Mouse (Mus musculus) frontal cortex, postnatal 10 days (tissue): ENCODE data around the gene Cwf19l2.
"Not testable (repeated sequence)": the region's sequence is repeated elsewhere in the genome, so short reads cannot be mapped to it uniquely, and the experiment has no call there.

Experiments
- DNase-seq, 2 experiments: peaks; one replicate each; pipeline ENCODE4 v3.0.0; 2022; ENCODE audit warnings: low spot score in 2 of 2, mixed read lengths in 1 of 2

The Cwf19l2 gene

DNA sequence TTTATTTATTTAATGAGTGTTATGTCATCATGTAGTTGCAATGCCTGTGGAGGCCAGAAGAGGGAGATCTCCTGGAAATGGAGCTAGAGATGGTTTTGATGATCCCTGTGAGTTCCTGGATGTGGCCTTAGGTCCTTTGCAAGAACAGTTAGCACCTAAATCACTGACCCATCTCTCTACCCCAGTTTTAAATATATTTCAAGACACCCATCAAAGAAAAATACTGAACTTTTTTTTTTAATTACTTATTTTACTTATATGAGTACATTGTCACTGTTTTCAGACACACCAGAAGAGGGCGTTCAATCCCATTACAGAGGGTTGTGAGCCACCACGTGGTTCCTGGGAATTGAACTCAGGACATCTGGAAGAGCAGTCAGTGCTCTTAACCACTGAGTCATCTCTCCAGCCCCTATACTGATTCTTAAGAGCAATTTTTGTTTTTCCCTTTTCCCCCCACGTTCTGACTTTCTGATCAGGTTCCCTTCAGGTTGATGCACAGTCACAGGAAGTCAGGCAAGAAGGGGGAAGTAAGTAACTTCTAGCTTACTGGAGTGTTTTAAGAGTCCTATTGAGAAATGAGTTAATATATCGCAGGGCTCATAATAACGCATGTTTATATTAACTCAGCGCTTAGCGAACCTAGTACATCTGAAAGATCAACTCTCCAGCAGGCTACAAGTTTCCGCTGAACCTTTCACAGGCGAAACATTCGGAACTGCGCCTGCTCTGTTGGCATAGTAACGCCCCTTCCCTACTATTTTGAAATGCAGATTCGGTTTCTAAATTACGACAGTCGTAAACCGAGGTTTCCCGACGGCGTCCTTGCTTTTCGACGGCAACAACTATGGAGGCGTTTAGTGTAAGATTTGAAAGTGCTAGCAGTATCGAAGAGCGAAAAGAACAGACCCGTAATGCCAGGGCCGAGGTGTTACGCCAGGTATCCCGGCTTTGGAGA is at the start of gene Cwf19l2:
Gene Cwf19l2 (plus strand): TSS at position 342 of the 958 bp plus-strand sequence.
- peak; percentile 75 to 79 for DNase-seq

DNA sequence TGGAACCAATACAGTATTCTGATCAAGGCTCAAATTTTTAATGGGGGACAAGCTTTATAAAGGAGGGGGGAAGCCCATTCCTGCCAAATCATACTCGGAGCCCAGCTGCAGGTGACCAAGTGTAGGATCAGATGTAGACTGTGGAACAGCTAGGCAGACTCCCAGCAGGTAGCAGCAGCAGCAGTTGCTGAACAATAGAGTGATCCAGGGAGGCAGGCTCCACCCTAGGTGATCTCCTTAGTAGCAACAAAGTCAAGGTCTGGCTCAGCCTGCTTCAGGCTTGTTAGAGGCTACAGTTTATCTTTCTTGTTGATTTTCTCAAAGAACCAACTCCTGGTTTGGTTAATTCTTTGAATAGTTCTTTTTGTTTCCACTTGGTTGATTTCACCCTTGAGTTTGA is 27.1 kb upstream of the Cwf19l2 start:
- DNase-seq: not testable (repeated sequence)

DNA sequence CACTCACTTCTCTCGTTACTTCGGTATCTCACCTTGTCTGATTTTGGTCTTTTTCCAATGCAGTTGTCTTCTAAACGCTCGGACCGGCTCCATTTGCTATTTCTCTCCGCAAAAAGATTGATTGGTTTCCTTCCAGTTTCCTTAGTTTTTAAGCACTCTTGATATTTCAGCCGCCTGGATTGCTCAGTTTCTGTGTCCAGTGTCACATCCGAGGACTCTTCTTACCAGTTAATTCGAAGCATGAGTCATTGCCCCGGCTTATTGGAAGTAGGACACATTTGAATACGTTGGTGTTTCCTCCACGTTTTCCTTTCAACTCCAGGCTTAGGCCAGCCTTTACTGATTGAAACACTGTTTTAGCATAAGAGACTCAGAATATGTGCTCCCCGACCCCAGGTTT is 980 bp downstream of the Cwf19l2 start:
- DNase-seq: no peak

DNA sequence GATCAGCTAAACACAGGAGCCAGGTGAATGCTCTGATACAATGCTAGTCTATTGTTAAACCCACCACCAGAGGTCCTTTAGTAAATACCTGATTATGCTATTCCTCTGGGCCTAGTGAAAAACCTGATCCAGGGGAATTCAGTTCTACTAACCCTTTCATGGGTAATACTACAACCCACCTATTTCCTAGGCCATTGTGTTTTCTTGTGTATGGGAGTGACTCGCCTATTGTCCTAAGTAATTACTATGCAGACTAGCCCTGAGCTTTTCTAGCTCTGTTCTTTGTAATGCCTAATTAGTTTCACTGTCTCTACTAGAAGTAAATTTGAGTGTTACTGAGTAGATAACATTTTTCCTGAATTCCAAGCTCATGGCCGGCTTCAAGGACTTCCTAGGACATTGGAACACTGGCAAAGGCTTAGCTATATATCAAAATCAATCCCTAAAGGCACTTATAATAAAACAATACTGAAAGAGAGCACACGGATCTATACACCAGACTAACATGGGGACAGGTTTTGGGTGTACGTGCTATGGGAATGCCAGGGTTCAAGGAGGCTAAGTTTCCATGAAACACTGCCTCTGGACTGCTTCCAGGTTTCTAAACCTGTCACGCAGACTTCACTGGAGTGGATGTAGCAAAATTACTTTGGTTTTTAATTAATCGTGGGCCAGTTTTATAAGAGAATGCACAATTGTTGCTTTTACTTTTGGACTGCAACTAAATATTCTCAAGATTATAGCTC is 36.3 kb downstream of the Cwf19l2 start:
- DNase-seq: not testable (repeated sequence)

DNA sequence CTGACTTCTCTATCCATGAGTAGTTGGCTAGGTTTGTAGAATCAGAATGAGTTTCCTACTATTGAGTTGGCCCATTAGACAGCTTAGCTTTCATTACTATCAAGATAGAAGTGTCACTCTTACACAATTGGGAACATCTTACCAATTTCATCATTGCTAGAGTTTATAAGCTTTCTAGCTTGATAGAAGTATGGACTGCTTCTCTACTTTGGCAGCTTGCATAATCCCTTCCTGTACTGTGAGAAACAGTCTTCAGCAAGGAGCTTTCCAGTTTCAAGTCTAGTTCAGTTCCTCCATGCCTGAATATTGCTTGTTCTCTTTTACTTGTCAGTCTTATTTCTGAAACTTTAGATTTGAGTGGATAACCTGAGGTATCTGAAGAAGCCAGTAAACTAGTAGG is 68.5 kb downstream of the Cwf19l2 start:
- no peak for DNase-seq

DNA sequence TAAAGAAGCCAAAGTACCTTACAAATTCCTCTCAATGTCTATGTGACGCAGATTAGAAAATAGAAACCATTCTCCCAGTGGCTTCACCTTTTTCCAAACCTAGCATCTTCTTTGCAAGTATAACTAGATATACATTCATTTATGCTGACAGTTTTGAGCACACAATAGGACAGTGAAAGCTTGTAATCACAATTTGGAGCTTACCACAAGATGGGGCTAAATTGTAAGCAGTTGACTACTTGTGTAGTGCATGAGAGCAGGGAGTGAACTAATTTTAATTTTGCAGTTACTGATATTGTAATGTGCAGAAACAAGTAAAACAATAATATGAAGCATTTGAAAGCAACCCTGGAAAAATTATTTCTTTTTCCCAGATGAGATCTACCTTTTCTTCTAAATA is 115.3 kb downstream of the Cwf19l2 start:
- DNase-seq: no peak

DNA sequence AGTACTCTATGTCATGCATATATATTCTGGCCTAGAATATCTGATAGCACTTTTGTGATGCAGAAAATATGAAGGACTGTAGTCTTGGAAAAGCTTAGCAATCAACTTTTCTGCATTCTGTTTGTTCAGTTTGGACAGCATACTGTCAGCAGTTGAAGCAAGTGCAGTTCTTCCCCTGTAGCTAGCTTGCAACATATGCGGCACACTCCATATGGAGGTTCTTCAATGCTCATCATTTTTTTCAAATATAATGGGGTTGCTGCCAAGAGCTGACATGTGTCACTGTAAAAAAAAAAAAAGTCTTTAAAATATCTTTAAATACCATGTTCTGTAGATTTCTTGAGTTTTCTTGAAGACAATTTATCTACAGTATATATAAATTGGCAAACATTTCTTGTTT is 115.8 kb downstream of the Cwf19l2 start:
- DNase-seq: no peak

DNA sequence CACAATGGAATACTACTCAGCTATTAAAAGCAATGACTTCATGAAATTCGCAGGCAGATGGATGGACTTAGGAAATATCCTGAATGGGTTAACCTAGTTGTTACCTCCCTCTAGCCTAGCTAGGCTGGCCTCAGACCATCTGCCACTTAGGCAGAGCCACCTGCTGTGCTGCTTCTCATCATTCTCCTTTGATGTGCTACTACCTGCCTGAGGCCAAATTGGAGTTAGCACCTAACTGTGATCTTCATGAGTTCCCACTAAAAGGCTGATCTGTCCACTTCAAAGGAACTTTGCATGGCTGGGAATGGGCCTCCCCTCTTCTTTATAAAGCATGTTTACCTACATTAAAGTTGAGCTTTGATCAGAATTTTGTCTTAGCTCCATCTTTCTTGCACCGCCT is 117.6 kb downstream of the Cwf19l2 start:
- no peak for DNase-seq
